Mouse (Mus musculus): ENCODE measurements around the gene Erf.

Gene Erf

GRCm38 (mm10) chr7:25246079-25246758 is 4.3 kb downstream of the Erf start:
- in situ Hi-C loops (cut with MboI; ENCODE audit: unreplicated experiment in 2 of 2), result no loop called here

DNA sequence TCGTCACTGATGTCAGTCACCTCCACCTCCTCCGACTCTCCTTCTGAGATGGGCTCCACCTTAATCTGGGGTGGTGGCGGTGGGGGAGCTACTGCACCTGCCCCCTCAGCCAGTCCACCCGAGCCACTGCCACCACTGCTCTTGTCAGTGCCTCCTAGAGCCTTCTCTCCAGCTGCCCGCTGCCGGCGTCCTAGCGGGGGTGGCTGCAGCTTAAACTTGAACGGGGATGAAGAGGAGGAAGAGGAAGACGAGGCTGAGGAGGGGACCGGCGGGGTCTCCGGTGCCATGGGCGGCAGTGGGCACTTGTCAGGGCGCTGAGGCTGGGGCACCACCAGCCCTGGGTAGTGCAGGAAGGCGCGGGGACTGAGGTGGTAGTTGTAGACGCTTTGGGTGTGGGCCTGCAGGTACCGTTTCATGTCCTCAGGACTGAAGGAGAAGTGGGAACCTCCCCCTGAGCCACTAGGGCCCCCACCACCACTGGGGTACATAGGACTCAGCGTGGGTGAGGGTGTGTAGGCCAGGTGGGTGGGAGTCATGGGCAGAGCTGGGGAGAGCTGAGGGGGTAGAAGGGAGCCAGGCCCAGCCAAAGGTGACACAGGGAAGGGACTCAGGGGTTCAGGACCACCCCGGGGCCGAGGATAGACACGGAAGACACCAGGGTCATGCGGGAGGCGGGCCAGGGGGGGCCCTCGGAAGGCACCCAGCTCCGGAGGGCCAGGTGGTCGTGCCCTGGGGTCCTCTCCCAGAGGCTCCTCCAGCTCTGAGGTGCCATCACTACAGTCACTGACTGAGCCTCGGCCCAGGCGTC is 5.8 kb downstream of the Erf start:
- in situ Hi-C loops (cut with MboI; ENCODE audit: unreplicated experiment in 2 of 2), result loop anchor here (5.0 kb wide), 2 partner anchors 33 to 73 kb away; partner anchors contain the start of gene Megf8 (in 2 of the 2)

DNA sequence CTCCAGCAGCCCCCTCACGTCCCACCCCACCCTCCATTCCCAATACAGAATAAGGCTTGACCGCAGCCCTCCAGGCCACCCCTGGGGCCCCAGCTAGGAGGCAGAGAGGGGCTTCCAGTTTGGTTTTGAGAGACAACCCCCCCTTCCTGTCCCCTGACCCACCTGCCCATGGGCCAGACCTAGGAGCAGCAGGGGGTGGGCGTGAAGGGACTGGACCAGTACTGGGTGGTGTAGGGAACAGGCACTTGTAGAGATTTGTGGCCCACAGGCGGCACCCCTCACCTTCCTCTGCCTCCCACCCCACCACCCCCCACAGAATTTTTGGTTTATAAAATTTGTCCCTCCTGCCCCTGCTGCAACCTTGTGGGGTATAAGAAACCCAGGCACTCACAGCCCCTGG is 7.2 kb downstream of the Erf start:
- in situ Hi-C loops (cut with MboI; ENCODE audit: unreplicated experiment in 2 of 2), result loop anchor here (5.0 kb wide), 2 partner anchors 34 to 74 kb away; partner anchors contain the start of gene Megf8 (in 2 of the 2)

DNA sequence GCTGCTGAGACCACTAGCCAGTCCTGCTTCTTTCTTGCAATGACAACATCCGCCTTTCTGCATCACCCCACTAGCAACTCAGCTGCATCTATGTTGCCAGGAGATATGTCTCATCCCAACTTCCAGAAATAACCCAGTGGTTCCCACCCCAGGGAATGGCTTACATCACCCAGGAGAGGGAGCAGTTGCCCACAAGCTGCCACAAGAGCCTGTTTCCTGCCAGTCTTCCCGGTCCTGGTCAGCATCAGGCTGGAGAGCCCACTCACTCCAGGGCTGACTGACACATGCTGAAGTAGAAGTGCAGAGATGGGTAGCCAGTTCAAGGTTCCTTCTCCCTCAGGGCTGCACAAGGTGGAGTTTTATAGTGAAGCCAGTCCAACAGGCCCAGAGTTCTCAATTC is 9.5 kb downstream of the Erf start:
- in situ Hi-C loops (cut with MboI; ENCODE audit: unreplicated experiment in 2 of 2), result loop anchor here (5.0 kb wide), 2 partner anchors 36 to 76 kb away; partner anchors contain the start of gene Megf8 (in 2 of the 2)

GRCm38 (mm10) chr7:25240631-25241030 is 9.9 kb downstream of the Erf start:
- in situ Hi-C loops (cut with MboI; ENCODE audit: unreplicated experiment in 2 of 2), result loop anchor here (5.0 kb wide), 2 partner anchors 37 to 77 kb away; partner anchors contain the start of gene Megf8 (in 2 of the 2)

DNA sequence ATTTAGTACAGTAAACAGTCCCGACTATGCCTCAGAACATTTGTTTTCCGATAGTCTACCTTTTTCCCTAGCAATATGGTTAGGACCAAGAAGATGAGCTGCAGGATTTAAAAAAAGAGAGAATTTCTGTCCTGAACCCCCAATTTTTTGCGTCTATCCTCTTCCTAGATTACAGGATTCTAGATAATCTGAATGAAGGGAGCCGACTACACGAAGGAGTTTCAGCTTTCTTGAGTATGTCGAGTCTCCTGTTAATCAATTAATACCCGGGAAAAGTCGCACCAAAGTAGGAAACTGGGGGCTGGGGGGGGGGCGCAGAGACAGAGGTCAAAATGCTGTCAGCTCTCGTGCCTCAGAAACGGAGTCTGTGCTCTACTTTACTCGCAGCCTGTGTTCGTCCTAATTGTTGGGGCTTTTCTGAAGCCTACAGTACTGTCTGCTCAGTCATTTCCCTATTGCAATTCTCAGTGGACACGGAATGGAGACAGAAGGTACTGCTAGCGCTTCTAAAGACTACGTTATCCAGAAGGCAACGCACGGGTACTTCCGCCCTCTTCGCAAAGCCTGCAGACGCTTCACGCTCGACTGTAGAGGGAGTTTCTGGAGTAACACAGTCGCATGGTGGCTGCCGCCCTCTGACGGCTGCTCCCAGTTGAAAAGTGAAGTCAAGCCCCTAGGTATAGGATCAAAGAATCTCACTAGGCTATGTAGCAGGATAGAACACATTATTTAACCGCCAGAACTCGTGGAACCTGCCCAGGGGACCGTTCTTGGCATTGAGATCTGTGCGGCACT is 11.5 kb downstream of the Erf start:
- in situ Hi-C loops (cut with MboI; ENCODE audit: unreplicated experiment in 2 of 2), result loop anchor here in 1 of 2 experiments (5.0 kb wide), 2 partner anchors 38 to 52 kb away; no protein-coding TSS in a partner anchor

DNA sequence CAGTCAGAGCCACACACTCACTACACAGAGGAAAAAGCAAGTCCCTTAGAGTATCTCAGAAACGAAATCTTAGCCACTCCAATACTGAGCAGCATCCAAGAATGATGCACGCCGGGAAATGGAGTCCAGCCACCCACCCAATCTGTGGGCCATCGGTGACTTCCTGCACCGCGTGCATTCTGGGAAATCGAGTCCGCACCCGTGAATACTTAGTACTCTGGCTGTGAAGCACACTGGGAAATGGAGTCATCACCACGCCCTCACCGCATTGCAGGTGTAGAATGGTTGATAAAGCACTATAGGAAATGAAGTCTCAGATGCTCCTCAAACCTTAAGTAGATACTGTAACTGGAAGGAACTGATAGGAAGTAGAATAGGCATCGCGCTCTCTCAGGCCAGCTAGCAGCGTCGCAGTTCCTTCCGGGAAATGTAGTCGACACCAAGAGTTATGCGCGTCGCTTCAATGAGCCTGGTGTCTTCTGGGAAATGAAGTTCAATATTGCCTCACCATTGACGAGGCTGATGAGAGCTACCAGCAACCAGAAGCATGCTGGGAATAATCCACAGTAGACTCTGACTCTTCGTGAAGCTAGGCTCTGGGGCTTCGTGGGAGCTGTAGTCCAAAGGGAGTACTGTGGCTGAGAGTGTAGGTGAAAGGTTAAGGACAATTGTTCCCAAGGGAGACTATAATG is 12.4 kb downstream of the Erf start:
- in situ Hi-C loops (cut with MboI; ENCODE audit: unreplicated experiment in 2 of 2), result loop anchor here in 1 of 2 experiments (5.0 kb wide), 2 partner anchors 39 to 51 kb away; no protein-coding TSS in a partner anchor

- in situ Hi-C loops (cut with MboI; ENCODE audit: unreplicated experiment in 2 of 2), result loop anchor here in 1 of 2 experiments (5.0 kb wide), 2 partner anchors 40 to 50 kb away; no protein-coding TSS in a partner anchor
Observed at GRCm38 (mm10) chr7:25237249-25238014, 13.1 kb downstream of the Erf start, which contains the start of gene Gsk3a. Gene Gsk3a (minus strand): TSS chr7:25237851.

- in situ Hi-C loops (cut with MboI; ENCODE audit: unreplicated experiment in 2 of 2), result loop anchor here in 1 of 2 experiments (5.0 kb wide), 2 partner anchors 42 to 48 kb away; no protein-coding TSS in a partner anchor
Observed at GRCm38 (mm10) chr7:25235526-25235925, 15.0 kb downstream of the Erf start.

GRCm38 (mm10) chr7:25233061-25233460 is 17.5 kb downstream of the Erf start:
- in situ Hi-C loops (cut with MboI; ENCODE audit: unreplicated experiment in 2 of 2), result no loop called here

GRCm38 (mm10) chr7:25232101-25232648 is 18.4 kb downstream of the Erf start:
- in situ Hi-C loops (cut with MboI; ENCODE audit: unreplicated experiment in 2 of 2), result no loop called here

GRCm38 (mm10) chr7:25230690-25231285 is 19.8 kb downstream of the Erf start:
- in situ Hi-C loops (cut with MboI; ENCODE audit: unreplicated experiment in 2 of 2), result no loop called here

DNA sequence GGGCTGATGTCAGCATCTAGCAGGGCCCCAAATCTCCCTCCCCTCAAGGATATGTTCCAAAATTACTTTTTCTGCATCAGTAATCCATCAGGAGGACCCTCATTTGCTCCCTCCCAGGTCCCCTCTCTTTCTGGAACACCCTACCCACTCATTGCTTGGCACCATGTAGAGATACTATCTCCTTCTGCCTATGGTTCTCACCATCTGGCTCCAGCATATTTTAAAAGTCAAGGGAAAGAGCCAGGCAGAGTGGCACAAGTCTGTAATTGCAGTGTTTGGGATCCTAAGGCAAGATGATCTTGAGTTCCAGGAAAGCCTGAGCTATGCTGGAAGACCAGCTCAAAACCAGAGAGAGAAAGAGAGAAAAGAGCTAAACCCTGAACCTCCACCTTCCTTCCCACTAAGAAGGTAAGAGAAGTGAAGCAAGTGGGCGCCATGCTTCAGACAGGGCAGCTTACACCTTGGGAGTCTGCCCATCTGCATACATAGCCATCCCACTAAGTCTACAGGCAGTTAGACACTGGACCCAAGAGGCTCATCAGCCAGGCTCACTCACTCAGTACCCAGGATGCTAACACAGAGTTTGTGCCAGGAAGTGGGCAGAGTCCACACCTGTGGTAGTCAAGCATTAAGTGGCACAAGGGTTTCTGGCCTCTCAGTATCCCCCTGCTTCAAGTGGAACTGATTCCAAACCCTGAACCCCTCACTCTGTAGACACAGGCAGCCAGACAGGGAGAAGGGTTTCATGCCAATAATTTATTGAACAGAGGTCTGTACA is 22.8 kb downstream of the Erf start:
- in situ Hi-C loops (cut with MboI; ENCODE audit: unreplicated experiment in 2 of 2), result no loop called here

DNA sequence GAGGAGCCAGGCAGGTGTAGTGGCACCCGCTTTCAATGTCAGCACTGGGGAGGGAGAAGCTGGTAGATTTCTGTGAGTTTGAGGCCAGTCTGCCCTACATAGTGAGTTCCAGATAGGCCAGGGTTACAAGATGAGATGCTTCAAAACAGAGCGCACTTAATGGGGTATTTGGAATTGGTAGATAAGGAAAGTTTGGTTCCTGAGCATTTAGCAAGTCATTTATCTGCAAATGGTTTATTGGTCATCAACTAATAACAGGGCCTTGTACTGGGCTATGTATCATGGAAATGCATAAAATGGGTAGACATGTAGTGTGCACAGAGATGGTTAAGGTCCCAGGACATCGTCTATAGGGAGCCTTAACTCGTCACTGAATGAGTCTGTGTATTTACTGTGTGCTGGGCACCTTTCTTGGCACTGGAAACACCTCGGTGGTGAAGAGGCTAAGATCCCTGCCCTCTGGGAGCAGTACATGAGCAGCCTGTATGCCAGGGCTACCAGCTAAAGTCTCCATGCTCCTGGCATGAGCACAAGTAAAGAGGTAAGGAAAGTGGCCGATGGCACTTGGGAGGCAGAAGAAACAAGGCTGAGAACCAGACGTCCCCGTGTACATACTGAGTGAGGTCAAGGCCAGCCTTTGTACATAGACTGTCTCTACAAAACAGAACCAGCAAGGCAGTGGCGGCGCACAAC is 28.1 kb downstream of the Erf start:
- in situ Hi-C loops (cut with MboI; ENCODE audit: unreplicated experiment in 2 of 2), result no loop called here

- in situ Hi-C loops (cut with MboI; ENCODE audit: unreplicated experiment in 2 of 2), result no loop called here
Observed at GRCm38 (mm10) chr7:25221102-25221883, 29.3 kb downstream of the Erf start, which contains the start of gene Zfp526. Gene Zfp526 (plus strand): TSS chr7:25221425.

DNA sequence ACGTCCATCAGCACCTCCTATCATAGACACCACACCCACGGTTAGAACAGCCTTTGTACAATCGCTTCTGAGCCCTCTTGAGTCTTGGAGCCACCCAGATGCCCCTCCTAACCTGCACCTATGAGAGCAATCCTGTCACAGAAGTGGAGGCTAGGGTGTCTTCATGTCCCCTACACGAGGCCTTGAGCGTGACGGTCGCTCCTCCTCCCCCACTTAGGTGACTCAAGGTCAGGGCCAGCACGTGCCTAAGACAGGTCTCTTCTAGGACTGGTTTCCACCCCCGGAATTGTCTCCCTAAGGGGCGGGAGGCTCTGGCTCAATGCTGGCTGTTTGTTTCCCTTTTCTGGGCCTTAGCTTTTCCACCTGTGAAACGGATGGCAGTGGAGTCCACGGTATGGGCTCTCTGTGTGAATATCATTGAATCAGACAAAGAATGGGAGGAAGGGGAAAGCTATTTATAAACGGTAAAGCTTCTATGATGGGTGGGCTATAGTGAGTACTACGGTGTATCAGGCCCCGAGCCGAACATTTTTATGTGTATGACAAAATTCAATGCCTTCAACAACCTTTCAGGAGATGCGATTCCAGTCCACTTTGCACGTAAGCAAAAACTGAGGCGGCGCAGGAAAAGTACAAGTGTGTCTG is 30.0 kb downstream of the Erf start, which contains the start of gene Dedd2:
Dedd2 (minus strand) TSS at position 159 of the 645 bp plus-strand sequence.
- in situ Hi-C loops (cut with MboI; ENCODE audit: unreplicated experiment in 2 of 2), result no loop called here
